Mouse (Mus musculus) hindbrain, embryonic 14.5 days (tissue): ENCODE measurements around the gene Etfa. TPM values are rescaled to one million over a fixed set of nuclear protein-coding genes. Genes with fewer than 3 reads are reported as not detected.

Source experiments
- ATAC-seq: fragments of 200-750 bp; cut with Nextera tagmentation; 2 replicates; pipeline ENCODE4 v1.8.0; 2017; ENCODE audit warnings: moderate number of reproducible peaks, mild to moderate bottlenecking, moderate TSS enrichment, moderate library complexity; ENCODE audit not compliant: low FRiP score
- DNase-seq: peaks from one replicate; pipeline ENCODE4 v3.0.0-alpha.2; 2015; ENCODE audit warnings: low spot score
- H3K27ac ChIP-seq: fragments of 300-500 bp; sonication (generic); 2 replicates; pipeline ENCODE4 v1.5.1; 2014; ENCODE audit warnings: mild to moderate bottlenecking, moderate library complexity
- H3K27me3 ChIP-seq: fragments of 300-500 bp; sonication (generic); 2 replicates; pipeline ENCODE4 v1.6.1; 2014; ENCODE audit warnings: mild to moderate bottlenecking, low read length, mixed read lengths; ENCODE audit not compliant: control insufficient read depth, insufficient read depth
- H3K36me3 ChIP-seq: fragments of 300-500 bp; sonication (generic); replicated peaks from 2 replicates; pipeline ENCODE4 v1.6.1; 2014; ENCODE audit not compliant: control insufficient read depth, insufficient read depth
- H3K4me1 ChIP-seq: fragments of 300-500 bp; sonication (generic); replicated peaks from 2 replicates; pipeline ENCODE4 v1.6.1; 2014; ENCODE audit warnings: antibody characterized with exemption, low read length, mixed read lengths; ENCODE audit not compliant: control insufficient read depth, insufficient read depth
- H3K4me2 ChIP-seq: fragments of 300-500 bp; sonication (generic); replicated peaks from 2 replicates; pipeline ENCODE4 v1.6.1; 2014; ENCODE audit warnings: mild to moderate bottlenecking, moderate library complexity
- H3K4me3 ChIP-seq: fragments of 300-500 bp; sonication (generic); replicated peaks from 2 replicates; pipeline ENCODE4 v1.5.1; 2014; ENCODE audit warnings: mild to moderate bottlenecking, low read length
- H3K9ac ChIP-seq: fragments of 300-500 bp; sonication (generic); 2 replicates; pipeline ENCODE4 v1.6.1; 2014
- H3K9me3 ChIP-seq: fragments of 300-500 bp; sonication (generic); 2 replicates; pipeline ENCODE4 v1.6.1; 2016; ENCODE audit warnings: low read length; ENCODE audit not compliant: control insufficient read depth
- WGBS: fragments of 180-500 bp; shearing (Covaris S2); extraction: QIAGEN DNeasy Blood & Tissue Kit; methylation state at CpG from one replicate; pipeline ENCODE4 v1.1.7; 2014; 5-methylcytosine and 5-hydroxymethylcytosine counted together
- polyA plus RNA-seq: library from polyadenylated mRNA; unstranded; fragments of >200 nt; fragmentation: Nextera tagmentation; extraction: Ambion mirVana; gene quantifications from 2 replicates; pipeline ENCODE4 v1.2.1, GENCODE M21; 2014

Gene Etfa
- polyA plus RNA-seq, 1 experiment from 2014 or later: 99.0 TPM

GRCm38 (mm10) chr9:55411154-55411553 is 100.9 kb downstream of the Etfa start:
- no peak overlapping the region for H3K4me3 ChIP-seq
- no peak overlapping the region for H3K27ac ChIP-seq
- no peaks in the 10 kb centered on the region for H3K9me3 ChIP-seq
- H3K4me2 ChIP-seq: no peak overlapping the region
- H3K36me3 ChIP-seq: no peaks in the 10 kb centered on the region
- H3K4me1 ChIP-seq: peaks cover 3% of the 10 kb centered on the region; the same call in 1 of the 2 replicates
- 49% methylated on average over 6 of the region's 6 CpGs for WGBS
- DNase-seq (no peak), ATAC-seq (no peak)
- H3K27me3 ChIP-seq: no peaks in the 10 kb centered on the region
- H3K9ac ChIP-seq: no peak overlapping the region

DNA sequence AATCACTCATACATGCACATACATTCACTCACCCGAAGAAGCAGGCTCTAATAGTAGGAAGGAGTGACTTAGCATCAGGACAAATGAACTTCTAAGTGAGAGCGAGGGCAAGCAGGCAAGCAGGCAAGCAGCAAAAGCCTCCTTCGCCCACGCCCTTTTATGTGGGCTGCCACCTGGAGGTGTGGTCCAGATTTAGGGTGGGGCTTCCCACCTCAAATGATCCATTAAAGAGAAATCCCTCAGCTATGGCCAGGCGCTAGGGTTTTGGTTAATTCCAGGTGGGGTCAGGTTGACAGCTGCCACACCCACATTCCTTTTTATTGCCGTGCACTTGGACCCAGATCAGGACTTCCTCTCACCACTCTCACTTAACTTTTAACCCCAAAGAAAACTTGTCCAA is 101.6 kb downstream of the Etfa start:
- no peak overlapping the region for H3K27ac ChIP-seq
- H3K9me3 ChIP-seq: no peaks in the 10 kb centered on the region
- H3K27me3 ChIP-seq: no peaks in the 10 kb centered on the region
- H3K9ac ChIP-seq: no peak overlapping the region
- H3K4me1 ChIP-seq: peaks cover 3% of the 10 kb centered on the region; the same call in 1 of the 2 replicates
- WGBS: 68% methylated on average over 6 of the region's 6 CpGs
- no peak overlapping the region for H3K4me2 ChIP-seq
- H3K4me3 ChIP-seq: no peak overlapping the region
- ATAC-seq (no peak), DNase-seq (no peak)
- no peaks in the 10 kb centered on the region for H3K36me3 ChIP-seq

DNA sequence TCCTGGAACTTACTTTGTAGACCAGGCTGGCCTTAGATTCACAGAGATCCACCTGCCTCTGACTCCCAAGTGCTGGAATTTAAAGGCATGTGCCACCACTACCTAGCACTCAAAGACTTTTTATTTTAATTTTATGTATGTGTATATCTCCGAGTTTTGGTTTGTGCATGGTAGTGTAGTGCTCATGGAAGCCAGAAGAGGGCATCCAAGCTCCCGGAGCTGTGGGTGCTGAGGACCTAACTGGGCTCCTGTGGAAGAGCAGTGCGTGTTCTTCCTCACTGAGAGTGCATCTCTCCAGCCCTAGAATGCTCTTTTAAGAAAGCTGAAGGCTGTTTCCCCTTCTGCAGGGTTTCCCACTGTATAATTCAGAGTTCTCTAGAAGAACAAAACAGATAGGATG is 102.2 kb downstream of the Etfa start:
- H3K4me1 ChIP-seq: peaks cover 3% of the 10 kb centered on the region; the same call in 1 of the 2 replicates
- 61% methylated on average over 3 of the region's 3 CpGs for WGBS
- H3K4me2 ChIP-seq: no peak overlapping the region
- H3K36me3 ChIP-seq: no peaks in the 10 kb centered on the region
- ATAC-seq (no peak), DNase-seq (no peak)
- no peaks in the 10 kb centered on the region for H3K9me3 ChIP-seq
- H3K27ac ChIP-seq: no peak overlapping the region
- no peaks in the 10 kb centered on the region for H3K27me3 ChIP-seq
- no peak overlapping the region for H3K4me3 ChIP-seq
- no peak overlapping the region for H3K9ac ChIP-seq

DNA sequence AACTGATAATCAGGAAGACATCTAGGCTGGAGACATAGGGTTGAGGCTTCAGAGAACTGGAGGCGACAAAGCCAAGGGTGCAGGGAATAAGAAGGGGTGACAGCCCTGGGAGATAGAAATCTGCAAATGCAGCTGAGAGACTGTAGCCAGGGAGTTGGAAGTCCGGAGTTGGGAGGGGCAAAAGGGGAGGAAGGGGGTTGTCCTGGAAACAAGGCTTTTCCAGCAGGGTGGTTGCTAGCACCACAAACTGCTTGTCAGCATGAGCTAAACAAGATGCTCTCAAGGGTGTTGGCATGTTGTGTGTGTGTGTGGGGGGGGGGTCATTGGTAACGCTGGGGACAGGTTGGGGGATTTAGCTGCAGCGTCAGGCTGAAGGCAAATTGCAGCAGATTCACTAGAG is 103.2 kb downstream of the Etfa start:
- no peak overlapping the region for H3K4me3 ChIP-seq
- peaks cover 3% of the 10 kb centered on the region; the same call in 1 of the 2 replicates for H3K4me1 ChIP-seq
- ATAC-seq (no peak), DNase-seq (no peak)
- no peaks in the 10 kb centered on the region for H3K27me3 ChIP-seq
- H3K36me3 ChIP-seq: no peaks in the 10 kb centered on the region
- WGBS: 27% methylated on average over 4 of the region's 4 CpGs
- no peak overlapping the region for H3K27ac ChIP-seq
- no peaks in the 10 kb centered on the region for H3K9me3 ChIP-seq
- no peak overlapping the region for H3K9ac ChIP-seq
- no peak overlapping the region for H3K4me2 ChIP-seq

DNA sequence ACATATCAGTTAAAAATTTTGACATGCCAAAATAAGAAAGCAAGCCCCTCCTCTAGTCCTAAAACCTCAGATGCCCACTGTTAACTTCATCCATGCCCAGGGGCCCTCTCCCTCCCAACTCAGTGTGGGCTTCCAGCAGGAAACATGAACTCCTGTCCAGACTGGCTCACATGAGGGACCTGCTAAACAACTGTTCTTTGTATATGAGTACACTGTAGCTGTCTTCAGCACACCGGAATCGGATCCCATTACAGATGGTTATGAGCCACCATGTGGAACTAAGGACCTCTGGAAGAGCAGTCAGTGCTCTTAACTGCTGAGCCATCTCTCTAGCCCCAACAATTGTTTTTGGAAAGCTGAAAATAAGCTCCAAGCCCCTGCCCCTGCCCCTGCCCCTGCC is 105.3 kb downstream of the Etfa start:
- Histone ChIP-seq H3K9ac (no peak overlapping the region), H3K4me1 (peaks cover 3% of the 10 kb centered on the region; the same call in 1 of the 2 replicates), H3K36me3 (no peaks in the 10 kb centered on the region), H3K9me3 (no peaks in the 10 kb centered on the region), H3K4me3 (no peak overlapping the region), H3K27ac (no peak overlapping the region), H3K4me2 (no peak overlapping the region), H3K27me3 (no peaks in the 10 kb centered on the region)
- 61% methylated on average over 2 of the region's 2 CpGs for WGBS
- DNase-seq (no peak), ATAC-seq (no peak)

GRCm38 (mm10) chr9:55404976-55405702 is 106.9 kb downstream of the Etfa start:
- Histone ChIP-seq H3K4me1 (peaks cover 3% of the 10 kb centered on the region; the same call in 1 of the 2 replicates), H3K9me3 (no peaks in the 10 kb centered on the region), H3K36me3 (no peaks in the 10 kb centered on the region), H3K9ac (no peak overlapping the region), H3K4me2 (no peak overlapping the region), H3K27me3 (no peaks in the 10 kb centered on the region), H3K4me3 (no peak overlapping the region), H3K27ac (no peak overlapping the region)
- ATAC-seq (no peak), DNase-seq (no peak)
- WGBS: 77% methylated on average over 6 of the region's 6 CpGs

Other genes starting within 250 kb of the Etfa start
- 1.7 and 1.8 TPM in 2 replicates for gene Nrg4, start 185.4 kb downstream of the Etfa start, polyA plus RNA-seq
- gene Tmem266, start 185.3 kb downstream of the Etfa start, polyA plus RNA-seq: 2.2 and 2.9 TPM in 2 replicates
- 1.9 and 3.0 TPM in 2 replicates for gene Isl2, start 26.4 kb upstream of the Etfa start, polyA plus RNA-seq